Mouse (Mus musculus) heart, adult 18-20 months (tissue): ENCODE measurements around the gene Btnl6. TPM values are rescaled to one million over a fixed set of nuclear protein-coding genes. Genes with fewer than 3 reads are reported as not detected.
"Not testable (repeated sequence)": the region's sequence is repeated elsewhere in the genome, so short reads cannot be mapped to it uniquely, and the experiment has no call there.

Experiments
- DNase-seq, 2 experiments: peaks; one replicate each; pipeline ENCODE4 v3.0.0; 2021 to 2022; ENCODE audit warnings: mixed read lengths in 1 of 2
- total RNA-seq, 2 experiments: library from RNA; stranded (reverse); gene quantifications; 2 replicates each; pipeline ENCODE4 v1.2.3; 2021

Btnl6 gene
- total RNA-seq, 2 experiments from 2014 or later: not detected

- DNase-seq: not testable (repeated sequence)
Measured at GRCm38 (mm10) chr17:34497319-34497718, 19.8 kb downstream of the Btnl6 start.

GRCm38 (mm10) chr17:34496539-34496938 lies 20.6 kb downstream of the Btnl6 start:
- no peak for DNase-seq

GRCm38 (mm10) chr17:34495156-34495555 lies 22.0 kb downstream of the Btnl6 start:
- DNase-seq: not testable (repeated sequence)

- no peak for DNase-seq
Measured at GRCm38 (mm10) chr17:34492796-34493195, 24.4 kb downstream of the Btnl6 start.

- not testable (repeated sequence) for DNase-seq
Measured at GRCm38 (mm10) chr17:34477238-34478013, 39.7 kb downstream of the Btnl6 start, which contains the start of gene Btnl4. Gene Btnl4 (minus strand): TSS chr17:34477318.

- no peak for DNase-seq
Measured at GRCm38 (mm10) chr17:34476427-34476826, 40.7 kb downstream of the Btnl6 start.

GRCm38 (mm10) chr17:34475060-34475459 lies 42.1 kb downstream of the Btnl6 start:
- DNase-seq: no peak

- no peak for DNase-seq
Measured at GRCm38 (mm10) chr17:34470491-34470890, 46.7 kb downstream of the Btnl6 start.

- DNase-seq: not testable (repeated sequence)
Measured at GRCm38 (mm10) chr17:34465906-34466305, 51.2 kb downstream of the Btnl6 start.

- no peak for DNase-seq
Measured at GRCm38 (mm10) chr17:34459255-34459654, 57.9 kb downstream of the Btnl6 start.

Other genes with a start within 250 kb of the Btnl6 start
- 10 to 100 TPM; 52.0 to 53.2 TPM for gene H2-Aa, start 229.5 kb downstream of the Btnl6 start, total RNA-seq
- 10 to 100 TPM; 54.9 to 60.2 TPM for gene H2-Eb1, start 211.5 kb downstream of the Btnl6 start, total RNA-seq
- under 1 TPM in 1 of 2 experiments, not detected in 1; 0.46 TPM for gene H2-Eb2, start 191.7 kb downstream of the Btnl6 start, total RNA-seq
- gene Btnl2, start 162.5 kb downstream of the Btnl6 start, total RNA-seq: under 1 TPM; 0.26 to 0.32 TPM
- not detected for gene Btnl1, start 140.2 kb downstream of the Btnl6 start, total RNA-seq
- gene BC051142, start 118.5 kb downstream of the Btnl6 start, total RNA-seq: not detected
- gene Btnl4, start 40.0 kb downstream of the Btnl6 start, total RNA-seq: not detected
- gene Notch4, start 46.9 kb upstream of the Btnl6 start, total RNA-seq: 10 to 100 TPM; 33.8 to 40.6 TPM
- 1 to 10 TPM; 4.1 to 5.9 TPM for gene Gpsm3, start 72.5 kb upstream of the Btnl6 start, total RNA-seq
- 10 to 100 TPM; 13.6 to 17.4 TPM for gene Pbx2, start 73.9 kb upstream of the Btnl6 start, total RNA-seq
- under 1 TPM in 1 of 2 experiments, not detected in 1; 0.23 TPM for gene Ager, start 80.5 kb upstream of the Btnl6 start, total RNA-seq
- gene Rnf5, start 86.3 kb upstream of the Btnl6 start, total RNA-seq: 10 to 100 TPM; 40.9 to 43.3 TPM
- 10 to 100 TPM; 67.9 to 72.4 TPM for gene Agpat1, start 86.9 kb upstream of the Btnl6 start, total RNA-seq
- 1 to 10 TPM in 1 of 2 experiments, under 1 TPM in 1; 0.85 to 1.1 TPM for gene Egfl8, start 98.6 kb upstream of the Btnl6 start, total RNA-seq
- gene Ppt2, start 111.2 kb upstream of the Btnl6 start, total RNA-seq: 10 to 100 TPM; 55.5 to 55.8 TPM
- 1 to 10 TPM in 1 of 2 experiments, under 1 TPM in 1; 0.93 to 1.5 TPM for gene Prrt1, start 112.2 kb upstream of the Btnl6 start, total RNA-seq
- 1 to 10 TPM; 5.8 to 6.5 TPM for gene Fkbpl, start 127.4 kb upstream of the Btnl6 start, total RNA-seq
- gene Atf6b, start 129.8 kb upstream of the Btnl6 start, total RNA-seq: 10 to 100 TPM; 15.5 to 17.2 TPM
- gene Tnxb, start 153.2 kb upstream of the Btnl6 start, total RNA-seq: 10 to 100 TPM; 22.9 to 26.5 TPM
- 10 to 100 TPM; 14.4 to 25.5 TPM for gene C4b, start 226.5 kb upstream of the Btnl6 start, total RNA-seq